Mouse (Mus musculus): ENCODE measurements around the gene Rhoa. TPM values are rescaled to one million over a fixed set of nuclear protein-coding genes. Genes with fewer than 3 reads are reported as not detected.

Rhoa gene
- total RNA-seq, 2 experiments from 2014 or later, result 237 to 241 TPM

GRCm38 (mm10) chr9:108338551-108338885 is 32.6 kb downstream of the Rhoa start:
- intact Hi-C loops (cut with DNase I), result loop anchor here (2.0 kb wide), 1 partner anchor 14 kb away; no protein-coding TSS in a partner anchor
- DNase-seq, result no peak

GRCm38 (mm10) chr9:108338886-108339781 is 33.2 kb downstream of the Rhoa start, which contains the start of gene Gpx1:
Gene Gpx1, plus strand, starts transcription at chr9:108338903.
- intact Hi-C loops (cut with DNase I), result loop anchor here (1.0 to 2.0 kb wide), 2 partner anchors 14 to 33 kb away; partner anchors contain the start of genes Rhoa and Tcta
- peak; percentile 90 for DNase-seq

- peak; percentile 33 to 34 for DNase-seq
- intact Hi-C loops (cut with DNase I), result loop anchor here (1.0 to 2.0 kb wide), 2 partner anchors 15 to 34 kb away; partner anchors contain the start of genes Rhoa and Tcta
Measured at GRCm38 (mm10) chr9:108339886-108340257, 33.9 kb downstream of the Rhoa start.

- DNase-seq, result peak in 1 of 2 experiments; percentile 31
- intact Hi-C loops (cut with DNase I), result no loop called here
Measured at GRCm38 (mm10) chr9:108340258-108341138, 34.6 kb downstream of the Rhoa start.

GRCm38 (mm10) chr9:108341139-108341475 is 35.2 kb downstream of the Rhoa start:
- DNase-seq, result no peak
- intact Hi-C loops (cut with DNase I), result no loop called here

- intact Hi-C loops (cut with DNase I), result no loop called here
- no peak for DNase-seq
Measured at GRCm38 (mm10) chr9:108341801-108342200, 35.9 kb downstream of the Rhoa start.

- intact Hi-C loops (cut with DNase I), result no loop called here
- no peak for DNase-seq
Measured at GRCm38 (mm10) chr9:108342301-108342831, 36.4 kb downstream of the Rhoa start.

- no peak for DNase-seq
- intact Hi-C loops (cut with DNase I), result no loop called here
Measured at GRCm38 (mm10) chr9:108343331-108343730, 37.4 kb downstream of the Rhoa start.

GRCm38 (mm10) chr9:108343835-108344234 is 37.9 kb downstream of the Rhoa start:
- DNase-seq, result no peak
- intact Hi-C loops (cut with DNase I), result no loop called here

- no peak for DNase-seq
- intact Hi-C loops (cut with DNase I), result no loop called here
Measured at GRCm38 (mm10) chr9:108344471-108344870, 38.5 kb downstream of the Rhoa start.

- no peak for DNase-seq
- intact Hi-C loops (cut with DNase I), result loop anchor here (1.0 kb wide), 1 partner anchor 41 kb away; the partner anchor contains the start of genes Rhoa and Tcta
Measured at GRCm38 (mm10) chr9:108347024-108347423, 41.1 kb downstream of the Rhoa start.

- peak; percentile 85 to 91 for DNase-seq
- intact Hi-C loops (cut with DNase I), result loop anchor here (1.0 kb wide), 1 partner anchor 41 kb away; the partner anchor contains the start of genes Rhoa and Tcta
Measured at GRCm38 (mm10) chr9:108347540-108348289, 41.8 kb downstream of the Rhoa start, which contains the start of gene Usp4. Gene Usp4, plus strand, starts transcription at chr9:108347853.

- intact Hi-C loops (cut with DNase I), result no loop called here
- DNase-seq, result no peak
Measured at GRCm38 (mm10) chr9:108348290-108348680, 42.4 kb downstream of the Rhoa start.

GRCm38 (mm10) chr9:108349727-108350126 is 43.8 kb downstream of the Rhoa start:
- no peak for DNase-seq
- intact Hi-C loops (cut with DNase I), result no loop called here

GRCm38 (mm10) chr9:108378234-108378633 is 72.3 kb downstream of the Rhoa start:
- intact Hi-C loops (cut with DNase I), result no loop called here
- DNase-seq, result no peak

GRCm38 (mm10) chr9:108378736-108379135 is 72.8 kb downstream of the Rhoa start:
- intact Hi-C loops (cut with DNase I), result no loop called here
- DNase-seq, result no peak

- DNase-seq, result no peak
Measured at GRCm38 (mm10) chr9:108379294-108379693, 73.4 kb downstream of the Rhoa start.

GRCm38 (mm10) chr9:108381382-108381781 is 75.5 kb downstream of the Rhoa start:
- intact Hi-C loops (cut with DNase I), result no loop called here
- no peak for DNase-seq

More at GRCm38 (mm10) chr9:108379294-108379693, 73.4 kb downstream of the Rhoa start:
- intact Hi-C loops (cut with DNase I), result no loop called here

- no peak for DNase-seq
- intact Hi-C loops (cut with DNase I), result no loop called here
Measured at GRCm38 (mm10) chr9:108385006-108385405, 79.1 kb downstream of the Rhoa start.

GRCm38 (mm10) chr9:108386816-108387215 is 80.9 kb downstream of the Rhoa start:
- intact Hi-C loops (cut with DNase I), result no loop called here

More at GRCm38 (mm10) chr9:108386816-108387215, 80.9 kb downstream of the Rhoa start:
- no peak for DNase-seq

Data from heart, postnatal 36 days (tissue).